7 mouse cellular contexts compared by ENCODE assay signal in genomic region chr2:167462954-167463353, GRCm38 (mm10). TPM values are rescaled to one million over a fixed set of nuclear protein-coding genes. Genes with fewer than 3 reads are reported as not detected.
DNase-seq lines count a peak whose midpoint lies in the region; ATAC-seq and TF ChIP-seq lines count a peak whose summit lies in the region.

No protein-coding gene starts in this region.

- no peak overlapping the region for H3K27ac ChIP-seq in heart, embryonic 10.5 days
- no peak overlapping the region for H3K27ac ChIP-seq in kidney, postnatal 0 days

- H3K4me3 ChIP-seq in G1E (ENCODE audit: low read depth, low read length) = no peak overlapping the region
- H3K4me3 ChIP-seq in heart, embryonic 10.5 days = no peak overlapping the region
- H3K4me3 ChIP-seq in kidney, postnatal 0 days (replicated peaks; ENCODE audit: low read depth, low read length) = no peak overlapping the region

- peak; percentile 66 to 68 for DNase-seq in B cell, adult 2 months
- peak; percentile 47 for DNase-seq in G1E (ENCODE audit: low spot score)
- peak; percentile 84 for DNase-seq in cerebellum, adult 9-11 months
- DNase-seq in heart, embryonic 10.5 days (ENCODE audit: low spot score) = peak; percentile 82
- DNase-seq in kidney, postnatal 0 days (ENCODE audit: low spot score) = peak; percentile 81
- DNase-seq in testis, postnatal 10 days (ENCODE audit: low spot score) = peak; percentile 86

- H3K9me3 ChIP-seq in G1E (replicated peaks) = no peaks in the 10 kb centered on the region
- H3K9me3 ChIP-seq in heart, embryonic 10.5 days = no peaks in the 10 kb centered on the region
- H3K9me3 ChIP-seq in kidney, postnatal 0 days (replicated peaks; ENCODE audit: low read length) = no peaks in the 10 kb centered on the region

- no peak overlapping the region for H3K9ac ChIP-seq in kidney, postnatal 0 days (ENCODE audit: low read depth, low read length)

- 53% methylated on average over 6 of the region's 6 CpGs for WGBS in heart, embryonic 10.5 days
- WGBS in kidney, postnatal 0 days = 44% methylated on average over 6 of the region's 6 CpGs

- H3K4me1 ChIP-seq in G1E (ENCODE audit: insufficient read depth, low read depth, low read length) = peaks cover 27% of the 10 kb centered on the region
- H3K4me1 ChIP-seq in heart, embryonic 10.5 days = no peaks in the 10 kb centered on the region
- H3K4me1 ChIP-seq in kidney, postnatal 0 days (replicated peaks; ENCODE audit: insufficient read depth, low read length) = no peaks in the 10 kb centered on the region

- peak; percentile 60 for ATAC-seq in G1E (ENCODE audit: extremely low read depth, insufficient number of reproducible peaks, low FRiP score, poor library complexity, severe bottlenecking)
- peak; percentile 80 for ATAC-seq in kidney, postnatal 0 days (replicated peaks; ENCODE audit: low FRiP score, low read depth)
- ATAC-seq in megakaryocyte progenitor cell, adult 5-6 weeks (replicated peaks; ENCODE audit: poor library complexity) = peak; percentile 82

- no peaks in the 10 kb centered on the region for H3K27me3 ChIP-seq in G1E (ENCODE audit: insufficient read depth, low read length)
- no peaks in the 10 kb centered on the region for H3K27me3 ChIP-seq in heart, embryonic 10.5 days (ENCODE audit: insufficient read depth, poor library complexity, severe bottlenecking)
- H3K27me3 ChIP-seq in kidney, postnatal 0 days (ENCODE audit: insufficient read depth, low read length) = no peaks in the 10 kb centered on the region

- peaks cover 94% of the 10 kb centered on the region for H3K36me3 ChIP-seq in G1E (replicated peaks)
- peaks cover 71% of the 10 kb centered on the region for H3K36me3 ChIP-seq in heart, embryonic 10.5 days
- H3K36me3 ChIP-seq in kidney, postnatal 0 days (ENCODE audit: insufficient read depth, low read length) = peaks cover 32% of the 10 kb centered on the region; the same call in 1 of the 2 replicates

- no peak overlapping the region for H3K4me2 ChIP-seq in kidney, postnatal 0 days (ENCODE audit: low read length)

- TF ChIP-seq CTCF in G1E (IDR thresholded peaks at IDR 0.05; ENCODE audit: low read depth, low read length) = peak; percentile 71
- peak; percentile 94 for TF ChIP-seq CTCF in kidney, postnatal 0 days (IDR thresholded peaks at IDR 0.05; ENCODE audit: low read depth)

RNA-seq across cellular contexts. Expression of gene Rnf114, which starts 29.5 kb away (rescaled TPM):
- total RNA-seq in G1E (2014; fragmentation: Nextera tagmentation) = 41.5 and 48.2 TPM in 2 replicates
- 32.1 and 37.8 TPM in 2 replicates for total RNA-seq in G1E (2017)
- 16.8 and 18.4 TPM in 2 replicates for polyA plus RNA-seq in G1E (2012)
- 71.2 and 90.0 TPM in 2 replicates for polyA plus RNA-seq in heart, embryonic 10.5 days (2016; fragmentation: Nextera tagmentation; extraction: Ambion mirVana)
- 77.0 and 78.7 TPM in 2 replicates for polyA plus RNA-seq in kidney, postnatal 0 days (2015; fragmentation: Nextera tagmentation; extraction: Ambion mirVana)
- 31.5 and 39.0 TPM in 2 replicates for total RNA-seq in megakaryocyte progenitor cell, adult 5-6 weeks (2015)
- total RNA-seq in megakaryocyte progenitor cell, adult 5-6 weeks (2017) = 18.7 and 18.9 TPM in 2 replicates

RNA-seq across cellular contexts. Expression of gene Spata2, which starts 29.7 kb away (rescaled TPM):
- total RNA-seq in G1E (2014; fragmentation: Nextera tagmentation) = 11.6 and 16.2 TPM in 2 replicates
- 6.7 and 7.6 TPM in 2 replicates for total RNA-seq in G1E (2017)
- polyA plus RNA-seq in G1E (2012) = 26.5 and 27.9 TPM in 2 replicates
- 16.5 and 17.4 TPM in 2 replicates for polyA plus RNA-seq in heart, embryonic 10.5 days (2016; fragmentation: Nextera tagmentation; extraction: Ambion mirVana)
- 14.3 and 15.5 TPM in 2 replicates for polyA plus RNA-seq in kidney, postnatal 0 days (2015; fragmentation: Nextera tagmentation; extraction: Ambion mirVana)
- 10.5 and 11.8 TPM in 2 replicates for total RNA-seq in megakaryocyte progenitor cell, adult 5-6 weeks (2015)
- total RNA-seq in megakaryocyte progenitor cell, adult 5-6 weeks (2017) = 7.4 and 7.7 TPM in 2 replicates

RNA-seq across cellular contexts. Expression of gene Slc9a8, which starts 41.4 kb away (rescaled TPM):
- total RNA-seq in G1E (2014; fragmentation: Nextera tagmentation) (67.4 and 90.4 TPM in 2 replicates), G1E (2017) (22.4 and 24.4 TPM in 2 replicates)
- polyA plus RNA-seq in G1E (2012) = 10.0 and 13.2 TPM in 2 replicates
- polyA plus RNA-seq in heart, embryonic 10.5 days (2016; fragmentation: Nextera tagmentation; extraction: Ambion mirVana) = 23.0 and 26.0 TPM in 2 replicates
- 14.2 and 15.5 TPM in 2 replicates for polyA plus RNA-seq in kidney, postnatal 0 days (2015; fragmentation: Nextera tagmentation; extraction: Ambion mirVana)
- 25.5 and 37.4 TPM in 2 replicates for total RNA-seq in megakaryocyte progenitor cell, adult 5-6 weeks (2015)
- total RNA-seq in megakaryocyte progenitor cell, adult 5-6 weeks (2017) = 17.9 and 25.3 TPM in 2 replicates
